Mouse (Mus musculus) stomach, postnatal 0 days (tissue): Measurements from ENCODE around the gene Herc3. TPM values are rescaled to one million over a fixed set of nuclear protein-coding genes. Genes with fewer than 3 reads are reported as not detected.

Source experiments
- ATAC-seq: fragments of 200-750 bp; cut with Nextera tagmentation; 2 replicates; pipeline ENCODE4 v1.8.0; 2017; ENCODE audit not compliant: low FRiP score, low TSS enrichment
- DNase-seq: peaks from one replicate; pipeline ENCODE4 v3.0.0-alpha.2; 2016; ENCODE audit warnings: low spot score
- H3K27ac ChIP-seq: fragments of 300-500 bp; sonication (generic); replicated peaks from 2 replicates; pipeline ENCODE4 v1.5.1; 2014; ENCODE audit warnings: mild to moderate bottlenecking, control low read depth
- H3K27me3 ChIP-seq: fragments of 300-500 bp; sonication (generic); 2 replicates; pipeline ENCODE4 v1.6.1; 2014; ENCODE audit warnings: low read length; ENCODE audit not compliant: control insufficient read depth, insufficient read depth
- H3K36me3 ChIP-seq: fragments of 300-500 bp; sonication (generic); 2 replicates; pipeline ENCODE4 v1.6.1; 2014; ENCODE audit warnings: low read length, mixed read lengths; ENCODE audit not compliant: control insufficient read depth, insufficient read depth
- H3K4me1 ChIP-seq: fragments of 300-500 bp; sonication (generic); replicated peaks from 2 replicates; pipeline ENCODE4 v1.6.1; 2014; ENCODE audit warnings: antibody characterized with exemption; ENCODE audit not compliant: control insufficient read depth, insufficient read depth
- H3K4me2 ChIP-seq: fragments of 300-500 bp; sonication (generic); replicated peaks from 2 replicates; pipeline ENCODE4 v1.6.1; 2014; ENCODE audit warnings: low read depth, mild to moderate bottlenecking, control low read depth, moderate library complexity
- H3K4me3 ChIP-seq: fragments of 300-500 bp; sonication (generic); 2 replicates; pipeline ENCODE4 v1.5.1; 2014; ENCODE audit warnings: low read depth, low read length, control low read depth
- H3K9ac ChIP-seq: fragments of 300-500 bp; sonication (generic); 2 replicates; pipeline ENCODE4 v1.6.1; 2014; ENCODE audit warnings: mild to moderate bottlenecking, low read length, control low read depth, mixed read lengths
- H3K9me3 ChIP-seq: fragments of 300-500 bp; sonication (generic); 2 replicates; pipeline ENCODE4 v1.6.1; 2016; ENCODE audit warnings: low read length; ENCODE audit not compliant: control insufficient read depth
- CTCF ChIP-seq: IDR thresholded peaks from 2 replicates; pipeline ENCODE4 v1.5.1; 2016; ENCODE audit warnings: antibody characterized with exemption, low read depth, mild to moderate bottlenecking, moderate library complexity
- EP300 ChIP-seq: optimal IDR thresholded peaks from 2 replicates; pipeline ENCODE3; 2016; ENCODE audit warnings: antibody characterized with exemption
- WGBS: fragments of 180-500 bp; shearing (Covaris S2); extraction: QIAGEN DNeasy Blood & Tissue Kit; methylation state at CpG from one replicate; pipeline ENCODE4 v1.1.7; 2014; 5-methylcytosine and 5-hydroxymethylcytosine counted together
- polyA plus RNA-seq: library from polyadenylated mRNA; unstranded; fragments of >200 nt; fragmentation: Nextera tagmentation; extraction: Ambion mirVana; gene quantifications from 2 replicates; pipeline ENCODE4 v1.2.1, GENCODE M21; 2015

Gene Herc3
- polyA plus RNA-seq, 1 experiment from 2014 or later, result 11.0 TPM

DNA sequence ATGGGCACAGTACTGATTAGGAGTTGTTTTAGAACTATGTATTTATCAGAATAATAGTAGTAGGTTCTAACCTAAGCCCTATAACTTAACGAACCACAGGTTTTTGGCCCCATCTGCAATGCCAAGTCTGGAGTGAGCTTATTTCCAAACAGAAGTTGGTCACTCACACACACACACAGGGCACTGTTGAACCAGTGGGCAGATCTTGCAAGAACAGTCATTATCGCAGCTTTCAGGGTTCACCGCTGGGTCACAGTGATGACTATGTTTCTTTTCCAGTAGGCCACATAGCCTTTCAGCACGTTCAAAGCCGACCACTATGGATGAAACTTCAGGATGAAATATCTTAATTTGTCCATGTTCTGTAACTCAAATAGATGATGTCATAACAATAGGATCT lies 91.2 kb downstream of the Herc3 start:
- 68% methylated on average over 5 of the region's 5 CpGs for WGBS
- Histone ChIP-seq H3K9ac (no peak overlapping the region), H3K4me3 (no peak overlapping the region), H3K36me3 (peaks cover 4% of the 10 kb centered on the region; the same call in 1 of the 2 replicates), H3K27ac (no peak overlapping the region), H3K27me3 (no peaks in the 10 kb centered on the region), H3K9me3 (no peaks in the 10 kb centered on the region), H3K4me1 (no peaks in the 10 kb centered on the region), H3K4me2 (no peak overlapping the region)
- TF ChIP-seq CTCF (no peak), EP300 (no peak)
- ATAC-seq, result no peak
- DNase-seq, result no peak

DNA sequence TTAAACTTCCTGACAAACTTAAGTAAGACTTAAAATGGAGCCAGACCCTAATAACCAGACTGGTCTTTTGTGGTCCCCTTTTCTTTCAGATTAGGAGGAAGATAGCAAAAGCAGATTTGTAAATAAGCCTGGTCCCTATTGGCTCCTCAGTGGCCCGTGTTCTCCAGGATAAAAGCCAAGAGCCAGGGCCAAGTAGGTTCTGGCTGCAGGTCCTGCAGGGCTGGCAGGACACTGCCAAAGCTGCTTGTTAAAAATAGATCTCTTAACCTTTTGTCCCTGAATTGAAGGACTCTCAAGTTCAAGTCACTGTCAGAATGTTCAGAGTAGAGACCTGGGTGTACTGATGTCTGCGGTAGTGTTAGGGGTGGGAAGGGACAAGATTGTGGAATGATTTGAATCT lies 96.6 kb downstream of the Herc3 start:
- ATAC-seq (no peak), DNase-seq (no peak)
- Histone ChIP-seq H3K36me3 (no peaks in the 10 kb centered on the region), H3K9me3 (no peaks in the 10 kb centered on the region), H3K4me3 (no peak overlapping the region), H3K9ac (no peak overlapping the region), H3K27me3 (no peaks in the 10 kb centered on the region), H3K4me1 (no peaks in the 10 kb centered on the region), H3K27ac (no peak overlapping the region), H3K4me2 (no peak overlapping the region)
- TF ChIP-seq EP300, result no peak
- TF ChIP-seq CTCF, result no peak
- WGBS, result 71% methylated on average over 2 of the region's 2 CpGs

DNA sequence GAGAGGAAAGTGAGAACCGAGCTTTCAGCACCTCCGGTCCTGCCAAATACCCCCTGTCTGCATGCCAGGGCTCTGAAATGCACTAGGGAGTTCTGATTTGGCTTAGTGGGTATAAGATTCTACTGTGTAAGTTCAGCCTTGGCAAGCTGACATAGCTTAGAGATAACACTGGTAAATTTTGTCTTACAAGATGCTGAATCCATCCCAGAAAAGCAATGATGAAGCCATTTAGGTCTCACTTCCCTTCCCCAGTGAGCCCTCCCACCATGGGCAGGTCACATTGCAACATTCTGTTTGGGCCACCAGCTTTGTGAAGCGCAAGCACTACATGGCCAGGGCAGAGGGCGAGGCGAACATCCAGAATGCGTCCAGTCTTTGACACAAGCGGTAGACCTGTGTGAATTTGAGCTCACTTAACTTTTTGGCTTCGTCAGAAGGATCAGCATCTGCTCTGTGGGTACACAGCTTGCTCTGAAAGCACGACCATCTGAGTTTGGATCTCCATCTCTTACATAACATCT lies 98.7 kb downstream of the Herc3 start:
- H3K27ac ChIP-seq, result no peak overlapping the region
- H3K4me2 ChIP-seq, result no peak overlapping the region
- H3K9me3 ChIP-seq, result no peaks in the 10 kb centered on the region
- no peak overlapping the region for H3K9ac ChIP-seq
- ATAC-seq (no peak), DNase-seq (no peak)
- H3K36me3 ChIP-seq, result no peaks in the 10 kb centered on the region
- TF ChIP-seq EP300 (no peak), CTCF (no peak)
- WGBS, result 75% methylated on average over 9 of the region's 9 CpGs
- no peaks in the 10 kb centered on the region for H3K27me3 ChIP-seq
- no peak overlapping the region for H3K4me3 ChIP-seq
- no peaks in the 10 kb centered on the region for H3K4me1 ChIP-seq

DNA sequence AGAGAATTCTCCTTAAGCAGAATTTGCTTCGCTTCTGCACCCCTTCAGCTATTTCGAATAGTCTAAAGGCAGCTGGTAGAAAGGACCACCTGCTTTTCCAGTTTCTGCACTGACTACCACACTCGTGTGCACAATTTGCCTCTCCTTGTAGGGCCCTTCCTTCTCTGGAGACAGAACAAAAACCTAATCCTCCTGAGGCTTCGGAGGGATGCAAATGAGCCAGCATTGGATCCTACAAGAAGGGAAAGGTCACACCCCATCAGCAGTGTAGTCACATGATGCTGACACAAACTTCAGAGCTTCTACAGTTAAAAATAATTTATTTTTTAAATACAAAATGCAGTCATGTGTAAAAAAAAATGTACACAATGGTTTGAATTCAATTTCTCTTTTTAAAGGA lies 99.9 kb downstream of the Herc3 start:
- ATAC-seq (no peak), DNase-seq (no peak)
- no peak for TF ChIP-seq CTCF
- no peak for TF ChIP-seq EP300
- Histone ChIP-seq H3K9me3 (no peaks in the 10 kb centered on the region), H3K4me2 (no peak overlapping the region), H3K27me3 (no peaks in the 10 kb centered on the region), H3K36me3 (no peaks in the 10 kb centered on the region), H3K27ac (no peak overlapping the region), H3K4me3 (no peak overlapping the region), H3K9ac (no peak overlapping the region), H3K4me1 (no peaks in the 10 kb centered on the region)
- 65% methylated on average over 4 of the region's 4 CpGs for WGBS

DNA sequence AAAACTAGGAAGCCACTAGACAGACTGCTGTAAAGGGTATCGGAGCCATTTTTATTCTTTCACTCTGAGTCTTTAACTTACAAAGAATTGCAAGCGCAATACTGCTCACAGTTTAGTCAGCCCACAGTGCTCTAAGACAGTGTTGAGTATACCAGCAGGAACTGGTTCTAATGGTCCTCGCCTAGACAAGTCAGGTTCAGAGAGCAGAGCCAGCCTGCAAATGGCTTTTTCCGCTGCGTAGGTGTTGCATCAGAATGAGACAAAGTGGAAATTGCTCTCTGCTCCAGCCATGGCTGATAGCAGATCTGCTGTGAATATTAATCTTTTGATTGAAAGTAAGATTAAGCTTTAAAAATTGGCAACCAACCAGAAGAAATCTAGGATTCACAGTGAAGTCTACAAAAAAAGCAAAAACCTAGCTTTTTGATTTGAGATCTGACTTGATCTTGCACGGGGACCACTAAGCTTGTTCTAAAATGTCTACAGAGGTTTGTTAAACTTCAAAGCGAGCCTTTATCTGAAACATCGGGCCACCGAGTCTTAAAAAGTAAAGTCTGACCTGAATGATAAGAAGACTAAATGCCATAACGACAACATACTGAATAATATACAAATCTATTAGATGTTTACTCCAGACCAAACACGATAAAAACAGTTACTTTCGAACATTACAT lies 101.4 kb downstream of the Herc3 start:
- Histone ChIP-seq H3K9me3 (no peaks in the 10 kb centered on the region), H3K27ac (no peak overlapping the region), H3K4me2 (no peak overlapping the region), H3K36me3 (no peaks in the 10 kb centered on the region), H3K9ac (no peak overlapping the region), H3K27me3 (no peaks in the 10 kb centered on the region), H3K4me1 (no peaks in the 10 kb centered on the region), H3K4me3 (no peak overlapping the region)
- 76% methylated on average over 12 of the region's 12 CpGs for WGBS
- no peak for ATAC-seq
- TF ChIP-seq EP300 (no peak), CTCF (no peak)
- no peak for DNase-seq

DNA sequence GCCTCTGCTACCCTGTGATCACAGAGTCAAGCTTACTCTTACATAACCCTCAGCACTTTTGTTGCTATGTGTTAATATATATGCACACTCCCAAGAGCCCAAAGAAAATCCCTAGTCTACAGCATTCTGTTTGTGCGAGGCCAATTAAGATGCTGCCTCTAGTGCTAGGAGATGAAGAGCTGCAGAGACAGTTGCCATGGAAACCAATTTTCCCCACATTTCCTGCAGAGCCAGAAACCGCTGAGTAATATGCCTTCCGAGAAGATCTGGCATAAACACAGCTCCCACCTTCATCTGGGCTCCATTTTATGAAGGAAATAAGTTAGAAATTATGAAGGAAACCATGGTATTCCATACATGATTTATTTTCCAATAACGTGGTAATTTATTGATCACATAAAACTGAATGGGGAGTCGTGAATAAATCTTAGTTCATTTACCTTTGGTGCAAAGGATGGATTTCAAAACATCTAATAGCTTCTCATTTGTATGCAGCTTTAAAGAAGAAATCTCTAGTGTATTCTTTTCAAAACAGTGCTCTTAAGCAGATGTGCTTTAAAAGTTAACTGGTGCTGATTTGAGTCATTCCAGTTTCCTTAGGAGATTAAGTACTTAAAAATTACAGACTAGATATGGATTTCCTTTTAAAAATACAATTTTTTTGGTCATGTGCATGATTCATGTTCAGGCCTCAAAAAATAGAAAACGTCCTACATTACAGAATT lies 102.1 kb downstream of the Herc3 start:
- WGBS, result 61% methylated on average over 6 of the region's 6 CpGs
- ATAC-seq, result no peak

More for the DNA sequence above, 102.1 kb downstream of the Herc3 start:
- Histone ChIP-seq H3K4me2 (no peak overlapping the region), H3K9ac (no peak overlapping the region), H3K27ac (no peak overlapping the region), H3K4me1 (no peaks in the 10 kb centered on the region), H3K9me3 (no peaks in the 10 kb centered on the region), H3K36me3 (no peaks in the 10 kb centered on the region), H3K27me3 (no peaks in the 10 kb centered on the region), H3K4me3 (no peak overlapping the region)
- DNase-seq, result no peak
- TF ChIP-seq EP300 (no peak), CTCF (no peak)
